8 mouse cellular contexts compared by ENCODE assay signal in the genomic region with DNA sequence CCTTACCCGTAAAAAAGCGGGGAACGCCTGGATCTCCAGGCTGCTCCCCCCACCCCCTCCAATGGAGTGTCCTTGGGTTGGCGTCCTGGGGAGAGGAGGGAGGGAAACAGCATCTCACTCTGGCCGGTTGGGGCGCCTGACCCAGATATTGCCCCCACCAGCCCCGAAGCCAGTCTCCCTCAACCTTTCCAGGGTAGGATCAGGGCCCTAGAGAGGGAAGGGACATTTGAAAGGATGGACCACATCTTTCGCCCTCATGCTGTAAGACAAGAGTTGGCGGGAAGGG. TPM values are rescaled to one million over a fixed set of nuclear protein-coding genes. Genes with fewer than 3 reads are reported as not detected.
DNase-seq lines count a peak whose midpoint lies in the region; ATAC-seq and TF ChIP-seq lines count a peak whose summit lies in the region.

No protein-coding gene starts in this region.

- no peak overlapping the region for H3K27ac ChIP-seq in lung, postnatal 0 days (ENCODE audit: low read length)
- no peak overlapping the region for H3K27ac ChIP-seq in intestine, embryonic 16.5 days (ENCODE audit: low read length)
- H3K27ac ChIP-seq in neural tube, embryonic 14.5 days (ENCODE audit: low read depth, low read length): no peak overlapping the region
- H3K27ac ChIP-seq in thymus, adult 2 months (ENCODE audit: control insufficient read depth, insufficient read depth, low read length): no peak overlapping the region

- no peak overlapping the region for H3K4me3 ChIP-seq in lung, postnatal 0 days (ENCODE audit: low read depth, low read length)
- 0 out of 2 replicates have a peak overlapping the region, but pooled peaks have one; percentile 60 for H3K4me3 ChIP-seq in intestine, embryonic 16.5 days (ENCODE audit: low read length)
- no peak overlapping the region; the same call in 1 of the 2 replicates for H3K4me3 ChIP-seq in neural tube, embryonic 14.5 days (ENCODE audit: low read depth, low read length)
- H3K4me3 ChIP-seq in thymus, adult 2 months (ENCODE audit: control insufficient read depth, insufficient read depth, low read length): no peak overlapping the region

- no peak for TF ChIP-seq POLR2A in thymus, adult 2 months (IDR thresholded peaks at IDR 0.05; ENCODE audit: control insufficient read depth, extremely low read depth, insufficient read depth, low read length, poor library complexity)

- peaks cover 20% of the 10 kb centered on the region for H3K4me1 ChIP-seq in lung, postnatal 0 days (ENCODE audit: insufficient read depth, low read depth, low read length)
- H3K4me1 ChIP-seq in intestine, embryonic 16.5 days (ENCODE audit: control insufficient read depth, insufficient read depth, low read length): peaks cover 35% of the 10 kb centered on the region
- H3K4me1 ChIP-seq in neural tube, embryonic 14.5 days (ENCODE audit: control insufficient read depth, insufficient read depth, low read length): peaks cover 31% of the 10 kb centered on the region
- H3K4me1 ChIP-seq in thymus, adult 2 months (replicated peaks; ENCODE audit: control insufficient read depth, insufficient read depth, low read length): peaks cover 39% of the 10 kb centered on the region

- TF ChIP-seq CTCF in lung, postnatal 0 days (IDR thresholded peaks at IDR 0.05): peak; percentile 14; the same call in 1 of the 2 replicates
- no peak for TF ChIP-seq CTCF in thymus, adult 2 months (IDR thresholded peaks at IDR 0.05; ENCODE audit: borderline replicate concordance, control insufficient read depth, extremely low read depth, insufficient read depth, low read length, poor library complexity)

- H3K4me2 ChIP-seq in lung, postnatal 0 days (replicated peaks; ENCODE audit: low read depth, low read length): no peak overlapping the region; the same call in 1 of the 2 replicates
- peak overlapping the region; percentile 99; the same call in 1 of the 2 replicates for H3K4me2 ChIP-seq in intestine, embryonic 16.5 days (ENCODE audit: low read depth, low read length)
- H3K4me2 ChIP-seq in neural tube, embryonic 14.5 days (ENCODE audit: low read depth, low read length): peak overlapping the region; percentile 96

- ATAC-seq in lung, postnatal 0 days: no peak
- no peak for ATAC-seq in intestine, embryonic 16.5 days
- no peak for ATAC-seq in neural tube, embryonic 14.5 days (ENCODE audit: low read depth)

- no peaks in the 10 kb centered on the region for H3K9me3 ChIP-seq in lung, postnatal 0 days (ENCODE audit: low read length)
- H3K9me3 ChIP-seq in intestine, embryonic 16.5 days (ENCODE audit: control insufficient read depth, low read length): no peaks in the 10 kb centered on the region
- H3K9me3 ChIP-seq in neural tube, embryonic 14.5 days (ENCODE audit: control insufficient read depth, low read length): no peaks in the 10 kb centered on the region

- H3K9ac ChIP-seq in lung, postnatal 0 days (replicated peaks; ENCODE audit: low read depth): no peak overlapping the region
- H3K9ac ChIP-seq in intestine, embryonic 16.5 days (ENCODE audit: low read depth, low read length): no peak overlapping the region
- no peak overlapping the region for H3K9ac ChIP-seq in neural tube, embryonic 14.5 days (replicated peaks; ENCODE audit: low read depth, low read length)

- no peaks in the 10 kb centered on the region for H3K36me3 ChIP-seq in lung, postnatal 0 days (ENCODE audit: insufficient read depth, low read length)
- H3K36me3 ChIP-seq in intestine, embryonic 16.5 days (ENCODE audit: control insufficient read depth, insufficient read depth, low read length): no peaks in the 10 kb centered on the region
- no peaks in the 10 kb centered on the region for H3K36me3 ChIP-seq in neural tube, embryonic 14.5 days (ENCODE audit: control insufficient read depth, insufficient read depth, low read length)
- H3K36me3 ChIP-seq in thymus, adult 2 months (ENCODE audit: control insufficient read depth, insufficient read depth, low read length): no peaks in the 10 kb centered on the region

- no peaks in the 10 kb centered on the region for H3K27me3 ChIP-seq in lung, postnatal 0 days (replicated peaks; ENCODE audit: insufficient read depth, low read length)
- H3K27me3 ChIP-seq in intestine, embryonic 16.5 days (replicated peaks; ENCODE audit: control insufficient read depth, insufficient read depth, low read length): no peaks in the 10 kb centered on the region; the same call in 1 of the 2 replicates
- H3K27me3 ChIP-seq in neural tube, embryonic 14.5 days (ENCODE audit: control insufficient read depth, insufficient read depth, low read length): no peaks in the 10 kb centered on the region
- no peaks in the 10 kb centered on the region for H3K27me3 ChIP-seq in thymus, adult 2 months (ENCODE audit: control insufficient read depth, insufficient read depth, low read length)

- 37% methylated on average over 9 of the region's 9 CpGs for WGBS in lung, postnatal 0 days
- 18% methylated on average over 9 of the region's 9 CpGs for WGBS in intestine, embryonic 16.5 days
- 9% methylated on average over 9 of the region's 9 CpGs for WGBS in neural tube, embryonic 14.5 days
- 60% methylated on average over 9 of the region's 9 CpGs for WGBS in thymus, adult 2 months

- peak; percentile 44 for DNase-seq in adrenal gland, adult 2 months
- DNase-seq in adrenal gland, adult 8-10 months: no peak
- DNase-seq in lung, postnatal 0 days (ENCODE audit: low spot score): no peak
- no peak for DNase-seq in lung, adult 18-20 months
- no peak for DNase-seq in left cerebral cortex, adult 18-20 months (ENCODE audit: low spot score in 2 of 2)
- DNase-seq in thymus, adult 2 months: no peak

- TF ChIP-seq EP300 in lung, postnatal 0 days (IDR thresholded peaks at IDR 0.05): no peak

RNA-seq across cellular contexts. Expression of a gene that starts 1.0 kb away (rescaled TPM):
- 10 to 100 TPM in 1 of 2 experiments, 1 to 10 TPM in 1; 6.0 to 10.5 TPM for total RNA-seq in adrenal gland, adult 2 months (2021)
- polyA plus RNA-seq in adrenal gland, adult 2 months (2012; rRNA removed): 9.0 and 12.6 TPM in 2 replicates
- 10 to 100 TPM in 3 of 4 experiments, 1 to 10 TPM in 1; 7.3 to 22.1 (median 16.2) TPM for total RNA-seq in adrenal gland, adult 8-10 months (2022)
- polyA plus RNA-seq in lung, postnatal 0 days (2015; fragmentation: Nextera tagmentation; extraction: Ambion mirVana): 0.86 and 0.93 TPM in 2 replicates
- 1.7 and 2.4 TPM in 2 replicates for polyA plus RNA-seq in intestine, embryonic 16.5 days (2015; fragmentation: Nextera tagmentation; extraction: Ambion mirVana)
- polyA plus RNA-seq in neural tube, embryonic 14.5 days (2014; fragmentation: Nextera tagmentation; extraction: Ambion mirVana): 5.7 and 7.3 TPM in 2 replicates
- total RNA-seq in left cerebral cortex, adult 18-20 months (2021): 100 to 1,000 TPM in 1 of 2 experiments, 10 to 100 TPM in 1; 75.3 to 102 TPM
- 2.9 and 3.5 TPM in 2 replicates for polyA plus RNA-seq in thymus, adult 2 months (2012; rRNA removed)

RNA-seq across cellular contexts. Expression of a gene that starts 3.3 kb away (rescaled TPM):
- 10 to 100 TPM; 81.3 to 83.5 TPM for total RNA-seq in adrenal gland, adult 2 months (2021)
- polyA plus RNA-seq in adrenal gland, adult 2 months (2012; rRNA removed): 18.4 and 23.4 TPM in 2 replicates
- total RNA-seq in adrenal gland, adult 8-10 months (2022): 10 to 100 TPM; 63.4 to 70.8 (median 67.0) TPM
- polyA plus RNA-seq in lung, postnatal 0 days (2015; fragmentation: Nextera tagmentation; extraction: Ambion mirVana): 109 TPM in 2 replicates
- polyA plus RNA-seq in intestine, embryonic 16.5 days (2015; fragmentation: Nextera tagmentation; extraction: Ambion mirVana): 141 and 149 TPM in 2 replicates
- 191 and 200 TPM in 2 replicates for polyA plus RNA-seq in neural tube, embryonic 14.5 days (2014; fragmentation: Nextera tagmentation; extraction: Ambion mirVana)
- total RNA-seq in left cerebral cortex, adult 18-20 months (2021): 10 to 100 TPM; 53.2 to 59.5 TPM
- polyA plus RNA-seq in thymus, adult 2 months (2012; rRNA removed): 50.6 and 62.5 TPM in 2 replicates

RNA-seq across cellular contexts. Expression of a gene that starts 3.5 kb away (rescaled TPM):
- total RNA-seq in adrenal gland, adult 2 months (2021): 1 to 10 TPM; 4.4 to 6.5 TPM
- polyA plus RNA-seq in adrenal gland, adult 2 months (2012; rRNA removed): 5.9 and 6.2 TPM in 2 replicates
- 10 to 100 TPM in 2 of 4 experiments, 1 to 10 TPM in 2; 6.4 to 14.8 (median 10.0) TPM for total RNA-seq in adrenal gland, adult 8-10 months (2022)
- 5.0 and 5.5 TPM in 2 replicates for polyA plus RNA-seq in lung, postnatal 0 days (2015; fragmentation: Nextera tagmentation; extraction: Ambion mirVana)
- polyA plus RNA-seq in intestine, embryonic 16.5 days (2015; fragmentation: Nextera tagmentation; extraction: Ambion mirVana): 17.3 and 17.8 TPM in 2 replicates
- 10.3 and 15.7 TPM in 2 replicates for polyA plus RNA-seq in neural tube, embryonic 14.5 days (2014; fragmentation: Nextera tagmentation; extraction: Ambion mirVana)
- total RNA-seq in left cerebral cortex, adult 18-20 months (2021): 10 to 100 TPM; 15.2 to 25.0 TPM
- polyA plus RNA-seq in thymus, adult 2 months (2012; rRNA removed): 41.5 and 43.8 TPM in 2 replicates

RNA-seq across cellular contexts. Expression of a gene that starts 13.2 kb away (rescaled TPM):
- 1 to 10 TPM; 3.3 to 6.8 TPM for total RNA-seq in adrenal gland, adult 2 months (2021)
- polyA plus RNA-seq in adrenal gland, adult 2 months (2012; rRNA removed): 0.88 and 1.1 TPM in 2 replicates
- total RNA-seq in adrenal gland, adult 8-10 months (2022): 10 to 100 TPM in 1 of 4 experiments, 1 to 10 TPM in 3; 5.0 to 10.2 (median 6.7) TPM
- polyA plus RNA-seq in lung, postnatal 0 days (2015; fragmentation: Nextera tagmentation; extraction: Ambion mirVana): 5.7 and 6.6 TPM in 2 replicates
- polyA plus RNA-seq in intestine, embryonic 16.5 days (2015; fragmentation: Nextera tagmentation; extraction: Ambion mirVana): 8.0 and 8.3 TPM in 2 replicates
- polyA plus RNA-seq in neural tube, embryonic 14.5 days (2014; fragmentation: Nextera tagmentation; extraction: Ambion mirVana): 213 and 260 TPM in 2 replicates
- total RNA-seq in left cerebral cortex, adult 18-20 months (2021): 100 to 1,000 TPM; 186 to 190 TPM
- polyA plus RNA-seq in thymus, adult 2 months (2012; rRNA removed): 3.3 and 4.1 TPM in 2 replicates

RNA-seq across cellular contexts. Expression of a gene that starts 42.1 kb away (rescaled TPM):
- total RNA-seq in adrenal gland, adult 2 months (2021): 10 to 100 TPM; 71.0 to 92.8 TPM
- polyA plus RNA-seq in adrenal gland, adult 2 months (2012; rRNA removed): 83.4 and 107 TPM in 2 replicates
- total RNA-seq in adrenal gland, adult 8-10 months (2022): 100 to 1,000 TPM in 2 of 4 experiments, 10 to 100 TPM in 2; 89.8 to 169 (median 115) TPM
- 29.9 and 38.4 TPM in 2 replicates for polyA plus RNA-seq in lung, postnatal 0 days (2015; fragmentation: Nextera tagmentation; extraction: Ambion mirVana)
- polyA plus RNA-seq in intestine, embryonic 16.5 days (2015; fragmentation: Nextera tagmentation; extraction: Ambion mirVana): 33.4 and 35.5 TPM in 2 replicates
- 86.0 and 89.6 TPM in 2 replicates for polyA plus RNA-seq in neural tube, embryonic 14.5 days (2014; fragmentation: Nextera tagmentation; extraction: Ambion mirVana)
- 100 to 1,000 TPM; 346 to 387 TPM for total RNA-seq in left cerebral cortex, adult 18-20 months (2021)
- polyA plus RNA-seq in thymus, adult 2 months (2012; rRNA removed): 278 and 280 TPM in 2 replicates
